Mouse (Mus musculus): Measurements from ENCODE around the gene Hist2h2ac. TPM values are rescaled to one million over a fixed set of nuclear protein-coding genes. Genes with fewer than 3 reads are reported as not detected.

Hist2h2ac gene
- polyA plus RNA-seq, 1 experiment from 2014 or later = 2.3 TPM

Small RNA genes within 50 kb of the gene (microRNA-seq; reads per million reads assigned to microRNA genes)
- gene Gm44492 (not detected), gene Gm47311 (not detected), gene Gm47313 (not detected)

Other genes with a start within 250 kb of the Hist2h2ac start
- gene Plekho1, start 224.9 kb downstream of the Hist2h2ac start, polyA plus RNA-seq (2014; fragmentation: Nextera tagmentation; extraction: Ambion mirVana) = 47.1 and 49.0 TPM in 2 replicates
- gene Vps45, start 162.4 kb downstream of the Hist2h2ac start, polyA plus RNA-seq (2014; fragmentation: Nextera tagmentation; extraction: Ambion mirVana) = 44.8 and 46.8 TPM in 2 replicates
- 7.1 and 7.9 TPM in 2 replicates for gene Otud7b, start 116.4 kb downstream of the Hist2h2ac start, polyA plus RNA-seq (2014; fragmentation: Nextera tagmentation; extraction: Ambion mirVana)
- 10.1 and 11.6 TPM in 2 replicates for gene Mtmr11, start 58.9 kb downstream of the Hist2h2ac start, polyA plus RNA-seq (2014; fragmentation: Nextera tagmentation; extraction: Ambion mirVana)
- 135 and 151 TPM in 2 replicates for gene Sf3b4, start 48.5 kb downstream of the Hist2h2ac start, polyA plus RNA-seq (2014; fragmentation: Nextera tagmentation; extraction: Ambion mirVana)
- 95.7 and 111 TPM in 2 replicates for gene Sv2a, start 39.7 kb downstream of the Hist2h2ac start, polyA plus RNA-seq (2014; fragmentation: Nextera tagmentation; extraction: Ambion mirVana)
- gene Bola1, start 1.2 kb downstream of the Hist2h2ac start, polyA plus RNA-seq (2014; fragmentation: Nextera tagmentation; extraction: Ambion mirVana) = 57.0 and 72.4 TPM in 2 replicates
- gene Hist2h2ab, start 1.0 kb downstream of the Hist2h2ac start, polyA plus RNA-seq (2014; fragmentation: Nextera tagmentation; extraction: Ambion mirVana) = 0.55 TPM in 1 of 2 replicates, not detected in the other
- gene Hist2h2be, start 239 bp upstream of the Hist2h2ac start, polyA plus RNA-seq (2014; fragmentation: Nextera tagmentation; extraction: Ambion mirVana) = 4.7 and 5.0 TPM in 2 replicates
- gene Hist2h3c2, start 18.2 kb upstream of the Hist2h2ac start, polyA plus RNA-seq (2014; fragmentation: Nextera tagmentation; extraction: Ambion mirVana) = 1.2 and 1.7 TPM in 2 replicates
- gene Hist2h2aa2, start 19.4 kb upstream of the Hist2h2ac start, polyA plus RNA-seq (2014; fragmentation: Nextera tagmentation; extraction: Ambion mirVana) = 32.2 and 46.8 TPM in 2 replicates
- 12.0 and 16.6 TPM in 2 replicates for gene Hist2h2aa1, start 24.6 kb upstream of the Hist2h2ac start, polyA plus RNA-seq (2014; fragmentation: Nextera tagmentation; extraction: Ambion mirVana)
- 0.18 and 1.6 TPM in 2 replicates for gene Hist2h3c1, start 25.8 kb upstream of the Hist2h2ac start, polyA plus RNA-seq (2014; fragmentation: Nextera tagmentation; extraction: Ambion mirVana)
- 2.9 and 6.0 TPM in 2 replicates for gene Hist2h4, start 42.4 kb upstream of the Hist2h2ac start, polyA plus RNA-seq (2014; fragmentation: Nextera tagmentation; extraction: Ambion mirVana)
- gene Hist2h3b, start 47.8 kb upstream of the Hist2h2ac start, polyA plus RNA-seq (2014; fragmentation: Nextera tagmentation; extraction: Ambion mirVana) = 11.2 and 12.3 TPM in 2 replicates
- gene Hist2h2bb, start 48.9 kb upstream of the Hist2h2ac start, polyA plus RNA-seq (2014; fragmentation: Nextera tagmentation; extraction: Ambion mirVana) = 4.1 and 4.7 TPM in 2 replicates
- gene Fcgr1, start 73.1 kb upstream of the Hist2h2ac start, polyA plus RNA-seq (2014; fragmentation: Nextera tagmentation; extraction: Ambion mirVana) = 1.8 and 3.1 TPM in 2 replicates
- gene BC107364, start 231.4 kb upstream of the Hist2h2ac start, polyA plus RNA-seq (2014; fragmentation: Nextera tagmentation; extraction: Ambion mirVana) = not detected in 2 replicates